ENCODE assay signal across 8 mouse cellular contexts in genomic region chr7:15945211-15945610, GRCm38 (mm10). TPM values are rescaled to one million over a fixed set of nuclear protein-coding genes. Genes with fewer than 3 reads are reported as not detected.
DNase-seq lines count a peak whose midpoint lies in the region; ATAC-seq and TF ChIP-seq lines count a peak whose summit lies in the region.

No protein-coding gene starts in this region.

- H3ac ChIP-seq in myocyte (ENCODE audit: control insufficient read depth, insufficient read length): peak overlapping the region; percentile 20

- H3K4me1 ChIP-seq in embryonic facial prominence, embryonic 13.5 days: peaks cover 31% of the 10 kb centered on the region
- peaks cover 6% of the 10 kb centered on the region; the same call in 1 of the 2 replicates for H3K4me1 ChIP-seq in hindbrain, postnatal 0 days (ENCODE audit: insufficient read depth, low read length)

- peaks cover 25% of the 10 kb centered on the region for H3K79me2 ChIP-seq in myocyte (ENCODE audit: control insufficient read depth, insufficient read depth)

- peak overlapping the region; percentile 77 for H3K4me3 ChIP-seq in layer of hippocampus, adult 2 months
- peak overlapping the region; percentile 74 for H3K4me3 ChIP-seq in embryonic facial prominence, embryonic 13.5 days
- H3K4me3 ChIP-seq in hindbrain, postnatal 0 days (ENCODE audit: low read length): peak overlapping the region; percentile 74
- H3K4me3 ChIP-seq in myocyte: peak overlapping the region; percentile 62

- peaks cover 51% of the 10 kb centered on the region for H3K36me3 ChIP-seq in embryonic facial prominence, embryonic 13.5 days
- peaks cover 34% of the 10 kb centered on the region for H3K36me3 ChIP-seq in hindbrain, postnatal 0 days (ENCODE audit: insufficient read depth, low read length)
- peaks cover 16% of the 10 kb centered on the region for H3K36me3 ChIP-seq in myocyte (ENCODE audit: control insufficient read depth, insufficient read depth)

- H3K27me3 ChIP-seq in embryonic facial prominence, embryonic 13.5 days: no peaks in the 10 kb centered on the region
- no peaks in the 10 kb centered on the region for H3K27me3 ChIP-seq in hindbrain, postnatal 0 days (ENCODE audit: insufficient read depth, low read length)
- no peaks in the 10 kb centered on the region for H3K27me3 ChIP-seq in myocyte (ENCODE audit: control insufficient read depth, insufficient read depth, insufficient read length)

- peak overlapping the region; percentile 98 for H3K27ac ChIP-seq in layer of hippocampus, adult 2 months
- H3K27ac ChIP-seq in embryonic facial prominence, embryonic 13.5 days: peak overlapping the region; percentile 96
- peak overlapping the region; percentile 96; the same call in 1 of the 2 replicates for H3K27ac ChIP-seq in hindbrain, postnatal 0 days

- WGBS in embryonic facial prominence, embryonic 13.5 days: 7% methylated on average over 8 of the region's 8 CpGs
- WGBS in hindbrain, postnatal 0 days: 7% methylated on average over 8 of the region's 8 CpGs

- no peak for ATAC-seq in embryonic facial prominence, embryonic 13.5 days (ENCODE audit: insufficient number of reproducible peaks, insufficient read depth, low FRiP score, low TSS enrichment, low read depth)
- no peak for ATAC-seq in hindbrain, postnatal 0 days

- no peak for DNase-seq in layer of hippocampus, adult 2 months (ENCODE audit: low spot score in 2 of 2)
- DNase-seq in layer of hippocampus, adult 8-10 months (ENCODE audit: low spot score in 2 of 2): no peak
- DNase-seq in hindbrain, postnatal 0 days (ENCODE audit: low spot score): no peak
- DNase-seq in thymus, adult 18-20 months: no peak
- no peak for DNase-seq in spleen, postnatal 4 days (ENCODE audit: low spot score in 2 of 2)
- no peak for DNase-seq in gastrocnemius, adult 8-10 months (ENCODE audit: low spot score in 2 of 2)

- H3K9me3 ChIP-seq in embryonic facial prominence, embryonic 13.5 days: no peaks in the 10 kb centered on the region
- H3K9me3 ChIP-seq in hindbrain, postnatal 0 days (ENCODE audit: low read length): no peaks in the 10 kb centered on the region

- no peak for TF ChIP-seq CTCF in layer of hippocampus, adult 2 months (conservative IDR thresholded peaks at IDR 0.05)
- TF ChIP-seq CTCF in hindbrain, postnatal 0 days (IDR thresholded peaks at IDR 0.05; ENCODE audit: low read depth): no peak

- no peak for TF ChIP-seq POLR2A in myocyte (IDR thresholded peaks at IDR 0.05; ENCODE audit: insufficient read length, low read depth)

- peak overlapping the region; percentile 83 for H3K9ac ChIP-seq in embryonic facial prominence, embryonic 13.5 days
- peak overlapping the region; percentile 72 for H3K9ac ChIP-seq in hindbrain, postnatal 0 days (replicated peaks; ENCODE audit: low read length)

- peak overlapping the region; percentile 87 for H3K4me2 ChIP-seq in embryonic facial prominence, embryonic 13.5 days
- H3K4me2 ChIP-seq in hindbrain, postnatal 0 days (ENCODE audit: low read depth, low read length): peak overlapping the region; percentile 73
- peak overlapping the region; percentile 87 for H3K4me2 ChIP-seq in myocyte (ENCODE audit: low read depth)

TF ChIP-seq in myocyte, 11 proteins besides CTCF, POLR2A, EP300 and RAD21:
- TF ChIP-seq CEBPB (IDR thresholded peaks at IDR 0.05; ENCODE audit: insufficient read depth, poor library complexity, severe bottlenecking): no peak
- no peak for TF ChIP-seq MAX (IDR thresholded peaks at IDR 0.05; ENCODE audit: low read depth)
- no peak for TF ChIP-seq MYOG (IDR thresholded peaks at IDR 0.05; ENCODE audit: control insufficient read depth in 1 of 3, insufficient read depth in 1 of 3, insufficient read length in 2 of 3, low read depth in 2 of 3)
- TF ChIP-seq TCF3 (IDR thresholded peaks at IDR 0.05; ENCODE audit: insufficient read length, low read depth): no peak
- TF ChIP-seq USF1 (IDR thresholded peaks at IDR 0.05; ENCODE audit: low read depth): no peak
- no peak for TF ChIP-seq SRF (IDR thresholded peaks at IDR 0.05; ENCODE audit: control insufficient read depth, insufficient read length, low read depth)
- TF ChIP-seq REST (IDR thresholded peaks at IDR 0.05; ENCODE audit: insufficient read depth, insufficient read length): no peak
- TF ChIP-seq MYOD1 (IDR thresholded peaks at IDR 0.05; ENCODE audit: control insufficient read depth in 1 of 3, insufficient read length in 2 of 3, low read depth in 2 of 3): no peak
- TF ChIP-seq E2F4 (IDR thresholded peaks at IDR 0.05; ENCODE audit: insufficient read depth): no peak
- TF ChIP-seq TCF12 (IDR thresholded peaks at IDR 0.05; ENCODE audit: insufficient read depth, poor library complexity, severe bottlenecking): no peak
- no peak for TF ChIP-seq POLR2AphosphoS2 (IDR thresholded peaks at IDR 0.05; ENCODE audit: insufficient read length, low read depth)
TF ChIP-seq in myocyte: peak in this region for 0.

RNA-seq across cellular contexts. Expression of gene Nop53, which starts 0.7 kb away (rescaled TPM):
- 100 to 1,000 TPM; 115 to 121 TPM for total RNA-seq in layer of hippocampus, adult 2 months (2021)
- total RNA-seq in layer of hippocampus, adult 8-10 months (2022): 100 to 1,000 TPM; 103 to 147 (median 122) TPM
- 210 and 222 TPM in 2 replicates for polyA plus RNA-seq in embryonic facial prominence, embryonic 13.5 days (2015; fragmentation: Nextera tagmentation; extraction: Ambion mirVana)
- total RNA-seq in hindbrain, postnatal 0 days (2014; rRNA removed): 76.5 and 82.1 TPM in 2 replicates
- 124 and 127 TPM in 2 replicates for polyA plus RNA-seq in hindbrain, postnatal 0 days (2015; fragmentation: Nextera tagmentation; extraction: Ambion mirVana)
- polyA plus RNA-seq in myocyte (2012; fragmentation: generic; extraction: Trizol): 270 TPM
- 10 to 100 TPM; 76.2 to 96.3 (median 82.3) TPM for total RNA-seq in gastrocnemius, adult 8-10 months (2022)

RNA-seq across cellular contexts. Expression of gene Ehd2, which starts 22.2 kb away (rescaled TPM):
- 1 to 10 TPM; 6.7 to 7.3 TPM for total RNA-seq in layer of hippocampus, adult 2 months (2021)
- 10 to 100 TPM in 1 of 4 experiments, 1 to 10 TPM in 3; 6.3 to 10.3 (median 8.7) TPM for total RNA-seq in layer of hippocampus, adult 8-10 months (2022)
- 36.9 and 41.2 TPM in 2 replicates for polyA plus RNA-seq in embryonic facial prominence, embryonic 13.5 days (2015; fragmentation: Nextera tagmentation; extraction: Ambion mirVana)
- total RNA-seq in hindbrain, postnatal 0 days (2014; rRNA removed): 5.0 and 9.5 TPM in 2 replicates
- polyA plus RNA-seq in hindbrain, postnatal 0 days (2015; fragmentation: Nextera tagmentation; extraction: Ambion mirVana): 4.4 and 5.3 TPM in 2 replicates
- 104 TPM for polyA plus RNA-seq in myocyte (2012; fragmentation: generic; extraction: Trizol)
- total RNA-seq in gastrocnemius, adult 8-10 months (2022): 10 to 100 TPM; 23.7 to 32.7 (median 28.2) TPM

RNA-seq across cellular contexts. Expression of gene Selenow, which starts 23.0 kb away (rescaled TPM):
- 1,000 to 10,000 TPM; 1,462 to 1,494 TPM for total RNA-seq in layer of hippocampus, adult 2 months (2021)
- total RNA-seq in layer of hippocampus, adult 8-10 months (2022): 1,000 to 10,000 TPM; 1,057 to 1,355 (median 1,220) TPM
- polyA plus RNA-seq in embryonic facial prominence, embryonic 13.5 days (2015; fragmentation: Nextera tagmentation; extraction: Ambion mirVana): 1,180 and 1,188 TPM in 2 replicates
- total RNA-seq in hindbrain, postnatal 0 days (2014; rRNA removed): 501 and 566 TPM in 2 replicates
- polyA plus RNA-seq in hindbrain, postnatal 0 days (2015; fragmentation: Nextera tagmentation; extraction: Ambion mirVana): 1,894 and 2,002 TPM in 2 replicates
- polyA plus RNA-seq in myocyte (2012; fragmentation: generic; extraction: Trizol): 507 TPM
- total RNA-seq in gastrocnemius, adult 8-10 months (2022): 1,000 to 10,000 TPM; 1,735 to 2,070 (median 1,829) TPM
